Mouse (Mus musculus): ENCODE results near the gene Ppil6. TPM values are rescaled to one million over a fixed set of nuclear protein-coding genes. Genes with fewer than 3 reads are reported as not detected.

Gene Ppil6
- total RNA-seq, 2 experiments from 2014 or later = not detected

DNA sequence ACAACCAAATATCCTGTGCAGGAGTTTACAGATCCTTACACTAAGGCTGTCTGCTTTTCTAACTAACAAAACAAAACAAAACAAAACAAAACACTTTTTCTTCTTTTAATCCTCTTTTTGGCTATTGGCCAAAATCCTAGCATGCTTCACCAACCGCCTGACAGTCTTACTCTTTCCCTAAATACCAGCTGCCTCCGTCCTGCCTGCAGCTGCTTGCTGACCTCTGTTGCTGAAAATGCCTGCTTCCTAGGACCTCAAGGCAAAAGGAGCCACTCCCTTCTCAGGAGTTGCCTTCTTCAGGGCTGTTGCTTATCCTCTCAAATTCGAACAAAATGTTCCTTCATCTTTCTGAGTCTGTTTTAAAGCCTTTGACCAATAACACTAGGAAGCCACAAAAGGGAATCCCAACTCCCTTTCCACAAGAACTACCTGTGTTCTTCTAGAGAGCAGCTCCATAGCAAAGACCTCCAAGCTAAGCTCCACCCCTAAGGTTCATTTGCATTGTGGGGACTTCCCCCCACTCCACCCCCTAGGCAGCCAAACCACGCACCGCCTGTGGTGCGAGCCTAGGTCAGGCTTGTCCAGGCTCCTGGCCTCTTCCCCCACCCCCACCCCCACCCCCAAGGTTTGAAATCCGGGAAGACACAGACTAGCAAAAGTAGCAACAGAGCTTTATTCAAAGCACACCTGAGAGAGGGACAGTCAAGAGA is 54.4 kb downstream of the Ppil6 start:
- Histone ChIP-seq H3K27ac (no peak overlapping the region), H3K4me3 (no peak overlapping the region)
- intact Hi-C loops (cut with DNase I) = no loop called here
- DNase-seq = no peak
- no peak for TF ChIP-seq CTCF (IDR thresholded peaks at IDR 0.05)

DNA sequence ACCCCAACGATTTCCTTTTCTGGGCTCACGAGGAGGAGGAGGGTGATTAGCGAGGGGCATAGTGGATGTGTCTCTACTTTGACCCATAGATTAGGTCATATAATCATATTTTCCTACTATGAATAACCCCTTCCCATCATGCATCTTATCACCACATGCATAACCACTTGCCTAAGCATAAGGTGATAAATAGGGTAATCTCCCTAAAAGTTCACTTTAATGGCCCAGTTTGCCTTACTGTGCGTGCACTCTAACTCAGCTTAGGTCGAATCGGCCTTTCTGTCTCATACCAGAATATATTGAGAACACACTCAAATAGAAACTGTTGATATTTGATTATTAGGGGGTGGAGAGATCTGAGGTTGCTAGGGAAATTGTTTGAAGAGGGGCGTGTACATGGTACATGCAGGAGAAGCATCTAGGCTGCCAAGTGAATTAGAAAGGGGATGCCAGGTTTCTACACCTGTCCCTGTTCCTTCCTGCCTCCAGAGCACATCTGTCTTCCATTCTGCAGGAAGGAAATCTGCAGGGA is 55.1 kb downstream of the Ppil6 start:
- Histone ChIP-seq H3K4me3 (no peak overlapping the region), H3K27ac (no peak overlapping the region)
- intact Hi-C loops (cut with DNase I) = no loop called here
- DNase-seq = no peak
- TF ChIP-seq CTCF (IDR thresholded peaks at IDR 0.05) = no peak

DNA sequence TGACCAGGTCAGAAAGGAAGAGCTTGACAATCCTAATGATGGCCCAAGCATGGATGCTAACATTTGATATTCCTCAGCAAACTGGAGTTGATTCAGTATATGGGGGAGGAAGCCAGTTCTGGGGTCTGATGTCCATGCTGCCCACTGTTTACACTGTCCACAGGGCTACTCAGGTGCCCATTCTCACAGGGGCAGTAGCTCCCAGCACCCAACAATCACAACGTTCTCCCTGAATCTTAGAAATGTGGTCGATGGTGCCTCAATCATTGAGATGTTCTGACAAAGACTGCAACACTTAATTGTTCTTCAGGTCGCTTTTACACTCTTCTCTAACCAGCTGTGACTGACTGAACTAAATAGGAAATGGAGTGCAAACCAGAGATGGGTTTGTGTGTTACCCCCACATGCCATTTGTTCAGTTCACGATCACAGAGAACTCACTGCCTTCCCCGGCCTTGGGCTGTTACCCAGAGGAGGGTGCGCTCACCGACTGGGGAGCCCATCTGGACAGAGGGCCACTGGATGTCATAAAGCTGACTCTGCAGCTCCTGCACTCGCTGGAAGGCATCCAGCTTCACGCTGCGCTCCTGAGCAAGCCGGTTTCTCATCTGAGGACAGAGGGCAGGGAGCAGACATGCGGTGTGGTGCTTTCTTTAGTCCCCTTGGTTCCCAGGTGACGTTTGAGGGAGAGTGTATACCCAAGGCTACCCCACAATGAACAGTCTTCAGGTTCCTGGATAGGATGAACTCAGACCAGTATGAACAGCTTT is 56.3 kb downstream of the Ppil6 start:
- TF ChIP-seq CTCF (IDR thresholded peaks at IDR 0.05) = no peak
- DNase-seq = peak; percentile 54
- Histone ChIP-seq H3K4me3 (no peak overlapping the region), H3K27ac (no peak overlapping the region)
- intact Hi-C loops (cut with DNase I) = no loop called here

DNA sequence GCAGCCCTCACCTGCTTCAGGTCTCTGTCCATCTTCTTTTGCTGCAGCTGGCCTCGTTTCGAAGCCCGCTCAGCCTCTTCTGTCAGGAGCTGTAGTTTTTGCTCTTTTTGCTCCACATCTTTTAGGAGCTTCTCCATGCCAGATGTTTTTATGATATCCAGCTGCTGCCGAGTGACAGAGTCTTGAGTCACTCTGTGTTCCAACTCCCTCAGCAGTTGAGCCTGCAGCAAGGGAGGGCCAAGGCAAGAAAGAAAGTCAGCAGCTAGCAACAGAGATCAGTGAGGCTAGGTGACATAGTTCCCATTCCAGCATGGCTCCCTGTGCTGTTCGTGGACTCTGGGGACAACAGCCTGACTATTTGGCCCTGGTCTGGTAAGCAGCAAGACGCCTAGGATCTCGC is 60.5 kb downstream of the Ppil6 start:
- TF ChIP-seq CTCF (IDR thresholded peaks at IDR 0.05) = no peak
- Histone ChIP-seq H3K27ac (peak overlapping the region; percentile 54), H3K4me3 (no peak overlapping the region)
- intact Hi-C loops (cut with DNase I) = no loop called here
- DNase-seq = peak; percentile 29

DNA sequence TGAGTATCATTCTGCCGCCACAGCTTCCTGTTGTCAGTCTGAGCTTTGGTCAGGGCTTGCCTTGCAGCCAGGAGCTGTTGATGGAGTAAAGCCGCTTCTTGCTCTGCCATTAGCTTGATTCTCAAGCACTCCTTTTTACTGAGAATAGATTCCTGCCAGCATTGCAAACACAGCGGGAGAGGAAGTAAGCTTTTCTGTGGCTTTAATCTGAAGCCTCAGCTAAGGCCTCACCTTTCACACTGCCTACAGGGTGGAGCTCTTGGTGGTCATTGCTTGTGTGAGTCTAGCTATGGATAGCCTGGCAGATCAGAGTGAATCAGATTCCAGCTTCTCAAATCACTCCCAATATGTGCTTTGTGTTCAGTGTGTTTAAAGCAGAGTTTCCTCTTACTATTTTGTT is 62.1 kb downstream of the Ppil6 start:
- DNase-seq = no peak
- Histone ChIP-seq H3K4me3 (no peak overlapping the region), H3K27ac (peak overlapping the region; percentile 85)
- intact Hi-C loops (cut with DNase I) = no loop called here
- TF ChIP-seq CTCF (IDR thresholded peaks at IDR 0.05) = no peak

DNA sequence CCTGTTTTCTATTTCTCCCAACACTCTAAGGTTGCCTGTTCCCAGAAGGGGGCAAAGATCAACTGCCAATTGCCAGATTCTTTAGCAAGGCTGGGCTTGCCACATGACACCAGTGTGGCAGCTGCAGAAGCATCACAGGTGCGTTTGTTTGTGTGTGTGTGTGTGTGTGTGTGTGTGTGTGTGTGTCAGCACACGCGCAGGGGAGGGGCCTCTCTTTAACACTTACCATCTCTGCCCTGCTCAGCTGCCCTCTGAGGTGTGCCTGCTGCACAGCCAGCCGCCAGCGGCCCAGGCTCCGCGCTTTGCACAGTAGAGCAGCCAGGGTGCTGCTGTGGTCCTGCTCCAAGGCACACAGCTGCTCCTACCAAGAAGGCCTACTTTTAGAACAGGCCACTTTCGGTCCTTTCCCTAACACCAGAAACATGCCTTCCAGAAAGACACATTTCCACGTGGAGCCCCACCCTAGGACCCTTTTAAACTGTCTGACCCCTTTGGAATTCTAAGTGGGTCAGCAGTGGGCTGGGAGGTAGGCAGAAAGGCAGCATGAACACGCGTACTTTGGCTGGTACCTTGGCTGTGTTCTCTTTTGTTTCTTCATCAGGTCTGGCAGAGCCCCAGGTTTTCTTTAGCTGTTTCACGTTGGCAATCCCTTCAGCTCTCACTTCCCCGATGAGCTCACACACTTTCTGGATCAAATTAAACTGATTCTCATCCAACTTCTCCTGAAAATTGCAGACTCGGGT is 62.8 kb downstream of the Ppil6 start:
- Histone ChIP-seq H3K4me3 (peak overlapping the region; percentile 37), H3K27ac (peak overlapping the region; percentile 85)
- DNase-seq = peak; percentile 65
- intact Hi-C loops (cut with DNase I) = no loop called here
- TF ChIP-seq CTCF (IDR thresholded peaks at IDR 0.05) = no peak

DNA sequence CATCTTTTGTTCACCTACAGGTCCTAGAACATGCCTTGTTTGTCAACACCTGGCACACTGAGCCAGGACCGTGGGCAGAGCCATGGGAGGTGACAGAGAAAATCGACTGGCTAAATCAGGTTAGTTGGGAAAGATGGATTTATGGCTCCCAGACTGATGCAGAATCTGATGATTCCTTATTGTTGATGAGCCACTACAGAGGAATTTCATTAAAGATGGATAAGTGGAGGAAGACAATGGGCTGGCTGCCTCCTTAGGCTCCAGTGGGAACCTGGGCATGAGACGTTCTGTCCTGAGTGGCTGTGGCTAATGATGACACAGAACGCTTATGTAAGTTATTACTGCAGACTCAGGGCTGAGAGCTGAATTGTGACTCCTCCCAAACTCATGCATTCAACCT is 63.5 kb downstream of the Ppil6 start:
- DNase-seq = no peak
- Histone ChIP-seq H3K4me3 (no peak overlapping the region), H3K27ac (peak overlapping the region; percentile 85)
- intact Hi-C loops (cut with DNase I) = no loop called here
- TF ChIP-seq CTCF (IDR thresholded peaks at IDR 0.05) = no peak

DNA sequence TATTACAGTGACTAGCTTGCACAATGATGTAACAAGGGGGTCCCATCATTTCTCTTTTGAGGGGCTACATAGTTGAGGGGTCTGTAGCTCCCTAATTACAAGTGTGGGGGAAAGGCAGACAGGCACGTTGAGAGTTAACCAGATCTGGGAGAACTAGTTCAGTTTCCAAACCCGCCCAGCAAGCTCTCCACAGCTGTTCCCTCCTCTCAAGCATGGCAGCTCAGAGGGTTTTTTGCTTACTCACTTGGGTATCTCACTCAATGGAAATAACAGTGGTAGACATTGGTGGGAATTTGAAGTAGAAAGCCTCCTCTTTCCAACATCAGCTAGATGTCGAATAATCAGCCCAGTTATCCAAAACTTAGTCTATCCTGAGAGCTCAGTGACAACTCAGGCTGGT is 64.8 kb downstream of the Ppil6 start:
- no peak for DNase-seq
- Histone ChIP-seq H3K4me3 (no peak overlapping the region), H3K27ac (no peak overlapping the region)
- no peak for TF ChIP-seq CTCF (IDR thresholded peaks at IDR 0.05)
- intact Hi-C loops (cut with DNase I) = no loop called here

DNA sequence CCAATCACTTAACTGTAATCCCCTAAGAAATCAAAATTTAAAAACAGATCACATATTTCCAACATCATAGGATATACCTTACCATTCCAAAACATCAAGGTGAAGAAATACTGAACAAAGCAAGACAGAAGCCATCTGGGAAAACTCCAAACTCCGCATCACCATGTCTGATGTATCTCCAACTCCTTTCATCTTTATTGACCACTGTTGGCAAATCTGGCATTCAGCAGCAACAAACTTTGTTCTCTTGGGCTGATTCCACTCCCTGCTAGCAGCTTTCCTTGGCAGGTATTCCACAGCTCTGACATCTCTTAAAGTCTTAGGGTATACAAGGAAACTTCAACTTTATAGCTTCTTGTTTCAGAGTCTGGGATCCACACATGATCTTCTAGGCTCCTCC is 68.2 kb downstream of the Ppil6 start:
- intact Hi-C loops (cut with DNase I) = no loop called here
- H3K4me3 ChIP-seq = no peak overlapping the region
- no peak overlapping the region for H3K27ac ChIP-seq
- no peak for TF ChIP-seq CTCF (IDR thresholded peaks at IDR 0.05)
- DNase-seq = no peak

DNA sequence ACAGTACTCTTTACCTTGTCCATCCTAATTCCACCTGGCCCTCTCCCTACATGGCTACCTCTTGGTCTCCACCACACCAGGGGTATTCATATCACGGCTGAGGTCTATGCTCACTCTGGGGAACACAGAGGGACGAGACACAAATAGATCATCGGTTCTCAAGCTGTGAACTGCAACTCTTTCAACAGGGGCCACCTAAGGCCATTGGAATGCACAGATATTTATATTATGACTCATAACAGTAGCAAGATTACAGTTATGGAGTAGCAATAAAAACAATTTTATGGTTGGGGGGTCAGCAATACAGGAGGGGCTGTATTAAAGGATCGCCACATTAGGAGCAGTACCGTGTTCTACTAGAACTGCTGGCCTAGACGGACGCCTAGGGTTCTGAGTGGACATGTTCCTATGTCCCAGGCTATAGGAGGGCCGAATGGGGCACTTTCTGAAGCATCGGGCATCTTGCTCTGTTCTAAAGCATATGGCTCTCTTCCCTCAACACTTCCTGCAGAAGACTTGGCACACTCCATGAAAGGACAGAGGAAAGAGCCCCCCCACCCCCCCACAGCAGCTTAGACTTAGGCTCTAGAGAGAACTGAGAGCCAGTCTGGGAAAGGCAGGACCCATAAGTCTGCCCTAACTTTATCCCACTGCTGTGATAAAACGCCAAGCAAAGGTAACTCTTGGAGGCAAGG is 71.6 kb downstream of the Ppil6 start:
- DNase-seq = no peak
- Histone ChIP-seq H3K4me3 (no peak overlapping the region), H3K27ac (no peak overlapping the region)
- TF ChIP-seq CTCF (IDR thresholded peaks at IDR 0.05) = no peak
- intact Hi-C loops (cut with DNase I) = no loop called here

Other genes starting within 250 kb of the Ppil6 start
- gene Fig4, start 187.2 kb upstream of the Ppil6 start, total RNA-seq (2021) = 1 to 10 TPM; 6.1 to 6.8 TPM
- not detected for gene Ak9, start 186.5 kb upstream of the Ppil6 start, total RNA-seq (2021)
- 1 to 10 TPM; 4.6 to 6.1 TPM for gene Zbtb24, start 40.1 kb upstream of the Ppil6 start, total RNA-seq (2021)
- 1 to 10 TPM; 5.9 to 6.9 TPM for gene Mical1, start 14.1 kb upstream of the Ppil6 start, total RNA-seq (2021)
- gene Smpd2, start 70 bp upstream of the Ppil6 start, total RNA-seq (2021) = 10 to 100 TPM; 11.1 TPM
- 100 to 1,000 TPM; 133 to 157 TPM for gene Cd164, start 29.0 kb downstream of the Ppil6 start, total RNA-seq (2021)
- 1 to 10 TPM in 1 of 2 experiments, under 1 TPM in 1; 0.89 to 1.3 TPM for gene Ccdc162, start 226.2 kb downstream of the Ppil6 start, total RNA-seq (2021)